ENCODE assay signal across 9 mouse cellular contexts in the genomic region with DNA sequence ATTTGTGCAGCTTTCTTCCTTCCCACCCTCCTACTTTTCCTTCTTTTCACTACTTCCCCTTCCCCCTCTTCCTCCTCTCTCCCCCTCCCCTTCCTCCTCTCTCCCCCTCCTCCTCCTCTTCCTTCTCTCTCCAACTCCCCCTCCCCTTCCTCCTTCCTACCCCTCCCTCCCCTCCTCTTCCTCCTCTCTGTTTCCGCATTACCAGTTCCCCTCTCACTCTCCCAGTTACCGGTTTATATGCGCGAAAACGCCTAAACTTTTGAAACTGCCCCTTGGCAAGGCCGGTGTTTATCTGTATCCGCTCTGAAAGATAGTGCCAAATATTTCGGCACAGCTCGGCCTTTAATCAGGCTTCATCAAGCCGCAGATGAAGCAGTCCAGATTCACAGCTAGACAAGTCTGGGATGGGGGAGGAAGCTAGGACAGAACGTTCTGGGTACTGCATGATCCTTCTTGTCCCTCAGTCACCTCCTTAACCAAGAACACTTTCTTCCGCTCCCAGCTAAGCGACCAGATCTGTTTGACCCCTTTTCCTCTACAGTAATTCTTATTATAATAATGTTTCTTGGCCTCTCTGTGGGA. TPM values are rescaled to one million over a fixed set of nuclear protein-coding genes. Genes with fewer than 3 reads are reported as not detected.
DNase-seq lines count a peak whose midpoint lies in the region; ATAC-seq and TF ChIP-seq lines count a peak whose summit lies in the region.
"Had no signal": no experiment of that assay in that cellular context is flagged by ENCODE, and none has a peak within 500 bp of the region (broad histone marks: within the 10 kb centered on the region; RNA-seq: fewer than 3 reads in every experiment).

No protein-coding gene starts in this region.

- H3K79me2 ChIP-seq in heart, adult 2 months (replicated peaks; ENCODE audit: control insufficient read depth, insufficient read depth, low read length) = no peaks in the 10 kb centered on the region

- DNase-seq in right cerebral cortex, adult 18-20 months = peak; percentile 50
- no peak for DNase-seq in right cerebral cortex, adult 2 months (ENCODE audit: low spot score in 2 of 2)
- peak; percentile 58 to 60 for DNase-seq in heart, adult 2 months
- DNase-seq in kidney, adult 9 months = peak; percentile 66
- DNase-seq in spleen, postnatal 10 days (ENCODE audit: low spot score in 2 of 2) = no peak
- DNase-seq in embryo, embryonic 9.5 days (ENCODE audit: extremely low spot score) = no peak

- intact Hi-C loops in heart, adult 2 months (cut with DNase I) = loop anchor here (2.0 to 5.0 kb wide), 3 partner anchors 30 to 93 kb away; partner anchors contain the start of gene Klhl2

- TF ChIP-seq CTCF in heart, adult 2 months (IDR thresholded peaks at IDR 0.05) = no peak

- TF ChIP-seq EP300 in heart, adult 2 months (IDR thresholded peaks at IDR 0.05; ENCODE audit: insufficient read depth, low read depth, low read length) = peak; percentile 93; the same call in 1 of the 2 replicates

- no peak for TF ChIP-seq POLR2A in heart, adult 2 months (IDR thresholded peaks at IDR 0.05; ENCODE audit: insufficient read depth, low read depth, low read length)

- H3K4me3 ChIP-seq in heart, adult 2 months = no peak overlapping the region
- H3K4me3 ChIP-seq: hindbrain, embryonic 15.5 days; myocyte had no signal

- no peak overlapping the region for H3K9ac ChIP-seq in heart, adult 2 months (ENCODE audit: low read depth, low read length)
- H3K9ac ChIP-seq: hindbrain, embryonic 15.5 days had no signal

- no peaks in the 10 kb centered on the region for H3K36me3 ChIP-seq in heart, adult 2 months (ENCODE audit: control insufficient read depth, insufficient read depth, low read length)
- H3K36me3 ChIP-seq: hindbrain, embryonic 15.5 days had no signal

- 23% methylated on average over 13 of the region's 13 CpGs for WGBS in heart, adult 2 months

- peak; percentile 64 for ATAC-seq in megakaryocyte, adult 5-6 weeks (ENCODE audit: poor library complexity, severe bottlenecking)

- H3K27ac ChIP-seq in heart, adult 2 months = peak overlapping the region; percentile 56
- H3K27ac ChIP-seq: hindbrain, embryonic 15.5 days had no signal

- H3K27me3 ChIP-seq in heart, adult 2 months (ENCODE audit: control insufficient read depth, insufficient read depth, low read length) = no peaks in the 10 kb centered on the region
- H3K27me3 ChIP-seq: hindbrain, embryonic 15.5 days had no signal

- peaks cover 5% of the 10 kb centered on the region for H3K4me1 ChIP-seq in heart, adult 2 months (ENCODE audit: control insufficient read depth, insufficient read depth, low read length)
- H3K4me1 ChIP-seq: hindbrain, embryonic 15.5 days had no signal

RNA-seq across cellular contexts. Expression of gene Klhl2, which starts 30.9 kb away (rescaled TPM):
- total RNA-seq in heart, adult 2 months (2021) = 10 to 100 TPM; 14.5 to 19.4 TPM
- polyA plus RNA-seq in heart, adult 2 months (2012; rRNA removed) = 6.0 and 8.1 TPM in 2 replicates
- 17.5 and 18.8 TPM in 2 replicates for total RNA-seq in megakaryocyte, adult 5-6 weeks (2015)
- 20.9 and 23.1 TPM in 2 replicates for total RNA-seq in megakaryocyte, adult 5-6 weeks (2017)

Comparison
In these comparisons a context has a peak if more than half of its experiments do, and no peak if none do; other contexts are left out.
1. DNase-seq: peak in right cerebral cortex, adult 18-20 months (single experiment), heart, adult 2 months (2 of 2) and kidney, adult 9 months (single experiment); none in right cerebral cortex, adult 2 months (0 of 2), spleen, postnatal 10 days (0 of 2) and embryo, embryonic 9.5 days (single experiment).